Comparison of ENCODE assay signal across 20 mouse cellular contexts in the genomic region with DNA sequence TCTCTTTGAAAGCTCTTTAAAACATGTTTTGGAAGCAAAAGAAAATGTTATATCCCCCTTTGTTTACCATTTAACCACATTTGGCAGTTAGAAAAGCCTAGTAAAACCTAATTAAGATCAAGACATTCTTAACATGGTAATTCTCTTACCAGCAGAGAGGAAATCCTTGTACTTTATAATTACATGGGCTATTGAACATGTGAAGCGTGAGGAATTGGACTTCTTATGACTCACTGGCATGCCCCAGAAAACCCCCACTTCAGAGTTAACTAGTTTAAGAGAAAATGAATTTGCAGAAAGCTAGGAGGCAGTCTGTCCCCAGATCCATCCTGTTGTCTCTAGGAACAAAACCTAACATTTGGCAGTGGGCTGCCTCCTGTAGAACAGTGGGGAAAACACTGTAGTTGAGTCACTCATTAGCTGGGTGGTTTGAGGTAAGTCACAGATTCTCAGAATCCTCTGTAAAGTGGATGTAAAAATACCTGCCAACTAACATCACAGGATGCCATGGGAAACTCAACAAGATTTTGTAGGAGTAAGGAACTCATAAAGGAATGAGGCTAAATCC.
DNase-seq lines count a peak whose midpoint lies in the region; ATAC-seq and TF ChIP-seq lines count a peak whose summit lies in the region.
"Had no signal": no experiment of that assay in that cellular context is flagged by ENCODE, and none has a peak within 500 bp of the region (broad histone marks: within the 10 kb centered on the region; RNA-seq: fewer than 3 reads in every experiment).

No protein-coding gene starts in this region.

- no peak overlapping the region for H3K9ac ChIP-seq in midbrain, postnatal 0 days (replicated peaks; ENCODE audit: low read length, poor library complexity, severe bottlenecking)
- H3K9ac ChIP-seq: embryonic facial prominence, embryonic 13.5 days; forebrain, embryonic 13.5 days; hindbrain, embryonic 12.5 days had no signal

- H3K4me3 ChIP-seq in midbrain, postnatal 0 days (ENCODE audit: low read depth, low read length), result no peak overlapping the region
- H3K4me3 ChIP-seq: embryonic facial prominence, embryonic 13.5 days; forebrain, embryonic 13.5 days; heart, embryonic 10.5 days; hindbrain, embryonic 12.5 days had no signal

- no peak overlapping the region for H3K4me2 ChIP-seq in midbrain, postnatal 0 days (ENCODE audit: low read depth, low read length, poor library complexity, severe bottlenecking)
- H3K4me2 ChIP-seq: embryonic facial prominence, embryonic 13.5 days; forebrain, embryonic 13.5 days; hindbrain, embryonic 12.5 days had no signal

- H3K27ac ChIP-seq in midbrain, postnatal 0 days (ENCODE audit: low read depth, low read length), result no peak overlapping the region
- H3K27ac ChIP-seq: embryonic facial prominence, embryonic 13.5 days; forebrain, embryonic 13.5 days; heart, embryonic 10.5 days; hindbrain, embryonic 12.5 days had no signal

- no peak for DNase-seq in frontal cortex, postnatal 14 days (ENCODE audit: low spot score in 2 of 2)
- peak; percentile 7 for DNase-seq in right cerebral cortex, adult 18-20 months
- no peak for DNase-seq in right cerebral cortex, adult 2 months (ENCODE audit: low spot score in 2 of 2)
- DNase-seq in retina, postnatal 1 day, result peak; percentile 45
- no peak for DNase-seq in MN1 (ENCODE audit: low spot score)
- DNase-seq in midbrain, postnatal 0 days (ENCODE audit: low spot score), result no peak
- DNase-seq: adrenal gland, adult 8-10 months; cerebellum, adult 18-20 months; cerebellum, adult 9-11 months; cerebellum, postnatal 36 days; gastrocnemius, postnatal 10 days; heart, adult 18-20 months; heart, postnatal 10 days; heart, postnatal 4 days had no signal

- no peaks in the 10 kb centered on the region for H3K9me3 ChIP-seq in midbrain, postnatal 0 days (ENCODE audit: low read length)
- H3K9me3 ChIP-seq: embryonic facial prominence, embryonic 13.5 days; forebrain, embryonic 13.5 days; heart, embryonic 10.5 days; hindbrain, embryonic 12.5 days had no signal

- H3K4me1 ChIP-seq in midbrain, postnatal 0 days (ENCODE audit: insufficient read depth, low read length), result no peaks in the 10 kb centered on the region
- H3K4me1 ChIP-seq: embryonic facial prominence, embryonic 13.5 days; forebrain, embryonic 13.5 days; heart, embryonic 10.5 days; hindbrain, embryonic 12.5 days had no signal

- TF ChIP-seq CTCF in midbrain, postnatal 0 days (IDR thresholded peaks at IDR 0.05), result no peak

- H3K27me3 ChIP-seq in midbrain, postnatal 0 days (ENCODE audit: insufficient read depth, low read length), result no peaks in the 10 kb centered on the region
- H3K27me3 ChIP-seq: embryonic facial prominence, embryonic 13.5 days; forebrain, embryonic 13.5 days; hindbrain, embryonic 12.5 days had no signal

- WGBS in midbrain, postnatal 0 days, result 73% methylated on average over 1 of the region's 1 CpGs

- no peaks in the 10 kb centered on the region for H3K36me3 ChIP-seq in midbrain, postnatal 0 days (ENCODE audit: insufficient read depth, low read length)
- H3K36me3 ChIP-seq: embryonic facial prominence, embryonic 13.5 days; heart, embryonic 10.5 days; hindbrain, embryonic 12.5 days had no signal

- ATAC-seq in frontal cortex, adult (ENCODE audit: low TSS enrichment), result peak; percentile 73
- no peak for ATAC-seq in midbrain, postnatal 0 days (ENCODE audit: low FRiP score)
- ATAC-seq: forebrain, embryonic 13.5 days; hindbrain, embryonic 16.5 days had no signal

Comparison
In these comparisons a context has a peak if more than half of its experiments do, and no peak if none do; other contexts are left out.
1. DNase-seq: peak in right cerebral cortex, adult 18-20 months (single experiment) and retina, postnatal 1 day (single experiment); none in frontal cortex, postnatal 14 days (0 of 2), right cerebral cortex, adult 2 months (0 of 2), MN1 (single experiment) and midbrain, postnatal 0 days (single experiment).